Mouse (Mus musculus): Measurements from ENCODE around the gene C1qtnf7.

The C1qtnf7 gene

GRCm38 (mm10) chr5:43515401-43515976 lies at the start of gene C1qtnf7:
C1qtnf7 (plus strand) TSS chr5:43515538.
- DNase-seq = no peak

- DNase-seq = no peak
Observed at GRCm38 (mm10) chr5:43466762-43467161, 48.6 kb upstream of the C1qtnf7 start.

- DNase-seq = no peak
Observed at GRCm38 (mm10) chr5:43467214-43467613, 48.1 kb upstream of the C1qtnf7 start.

- no peak for DNase-seq
Observed at GRCm38 (mm10) chr5:43468937-43469336, 46.4 kb upstream of the C1qtnf7 start.

- no peak for DNase-seq
Observed at GRCm38 (mm10) chr5:43477953-43478352, 37.4 kb upstream of the C1qtnf7 start.

GRCm38 (mm10) chr5:43480046-43480445 lies 35.3 kb upstream of the C1qtnf7 start:
- DNase-seq = no peak

GRCm38 (mm10) chr5:43480786-43481185 lies 34.6 kb upstream of the C1qtnf7 start:
- DNase-seq = no peak

- no peak for DNase-seq
Observed at GRCm38 (mm10) chr5:43481824-43482223, 33.5 kb upstream of the C1qtnf7 start.

GRCm38 (mm10) chr5:43501887-43502286 lies 13.5 kb upstream of the C1qtnf7 start:
- no peak for DNase-seq

- no peak for DNase-seq
Observed at GRCm38 (mm10) chr5:43504243-43504786, 11.0 kb upstream of the C1qtnf7 start.

- no peak for DNase-seq
Observed at GRCm38 (mm10) chr5:43508470-43508869, 6.9 kb upstream of the C1qtnf7 start.

- no peak for DNase-seq
Observed at GRCm38 (mm10) chr5:43508892-43509291, 6.4 kb upstream of the C1qtnf7 start.

GRCm38 (mm10) chr5:43511126-43511525 lies 4.2 kb upstream of the C1qtnf7 start:
- no peak for DNase-seq

- DNase-seq = no peak
Observed at GRCm38 (mm10) chr5:43516491-43516890, 1.2 kb downstream of the C1qtnf7 start.

- DNase-seq = no peak
Observed at GRCm38 (mm10) chr5:43517313-43517712, 2.0 kb downstream of the C1qtnf7 start.

- DNase-seq = no peak
Observed at GRCm38 (mm10) chr5:43519905-43520304, 4.6 kb downstream of the C1qtnf7 start.

- DNase-seq = no peak
Observed at GRCm38 (mm10) chr5:43521369-43521768, 6.0 kb downstream of the C1qtnf7 start.

GRCm38 (mm10) chr5:43522866-43523265 lies 7.5 kb downstream of the C1qtnf7 start:
- DNase-seq = no peak

- DNase-seq = no peak
Observed at GRCm38 (mm10) chr5:43526874-43527584, 11.7 kb downstream of the C1qtnf7 start.

GRCm38 (mm10) chr5:43530186-43530585 lies 14.8 kb downstream of the C1qtnf7 start:
- no peak for DNase-seq

- no peak for DNase-seq
Observed at GRCm38 (mm10) chr5:43530886-43531285, 15.5 kb downstream of the C1qtnf7 start.

GRCm38 (mm10) chr5:43538322-43539167 lies 23.2 kb downstream of the C1qtnf7 start:
- DNase-seq = no peak

- no peak for DNase-seq
Observed at GRCm38 (mm10) chr5:43539168-43539516, 23.8 kb downstream of the C1qtnf7 start.

- no peak for DNase-seq
Observed at GRCm38 (mm10) chr5:43539871-43540270, 24.5 kb downstream of the C1qtnf7 start.
